Mouse (Mus musculus) gastrocnemius, postnatal 10 days (tissue): ENCODE measurements around the gene Dlgap1. TPM values are rescaled to one million over a fixed set of nuclear protein-coding genes. Genes with fewer than 3 reads are reported as not detected.

Source experiments
- DNase-seq: peaks from one replicate; pipeline ENCODE4 v3.0.0; 2021; ENCODE audit warnings: mixed read lengths
- total RNA-seq, 2 experiments: library from RNA; stranded (reverse); gene quantifications; 2 replicates each; pipeline ENCODE4 v1.2.3; 2021

Gene Dlgap1
- total RNA-seq, 2 experiments from 2014 or later, result 0.78 to 1.4 TPM

- no peak for DNase-seq
Measured at GRCm38 (mm10) chr17:70626925-70627324, 658.1 kb downstream of the Dlgap1 start.

- DNase-seq, result no peak
Measured at GRCm38 (mm10) chr17:70629653-70630378, 660.9 kb downstream of the Dlgap1 start.

DNA sequence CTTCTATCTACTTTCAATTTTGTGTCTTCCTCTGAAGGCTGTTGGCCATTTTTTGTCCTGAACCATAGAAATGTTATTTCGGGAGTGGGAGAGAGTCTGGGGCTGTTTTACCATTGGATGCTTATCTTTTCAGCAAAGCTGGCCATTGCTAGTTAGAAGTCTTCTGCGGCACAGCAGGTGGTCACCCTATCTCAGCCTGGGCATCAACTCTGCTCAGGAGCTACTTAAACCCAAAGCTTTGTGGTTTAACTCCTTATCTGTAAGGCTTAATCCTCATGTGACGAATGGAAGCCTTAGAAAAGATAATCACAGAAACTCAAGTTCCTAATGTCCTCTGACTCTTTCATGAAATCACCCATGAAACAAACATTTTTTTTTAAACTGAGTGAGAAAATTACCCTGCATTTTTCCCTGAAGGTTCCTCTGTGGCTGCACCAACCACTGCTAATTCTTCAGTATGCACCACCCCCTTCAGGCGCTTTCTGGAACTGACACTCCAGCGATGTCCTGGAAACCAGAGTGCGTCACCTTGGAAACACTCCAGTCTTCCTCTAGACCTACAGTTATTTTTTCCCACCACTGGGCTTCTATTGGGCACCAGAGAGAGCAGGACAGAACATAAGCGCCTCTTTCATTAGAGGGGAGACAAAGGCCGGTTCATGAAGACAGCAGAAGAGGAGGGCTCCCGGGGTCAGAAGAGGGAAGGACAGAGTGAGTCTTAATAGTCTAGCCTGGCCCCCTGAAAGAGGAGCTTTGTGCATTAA, 664.5 kb downstream of the Dlgap1 start:
- peak; percentile 79 for DNase-seq

GRCm38 (mm10) chr17:70643211-70643610, 674.3 kb downstream of the Dlgap1 start:
- DNase-seq, result no peak

DNA sequence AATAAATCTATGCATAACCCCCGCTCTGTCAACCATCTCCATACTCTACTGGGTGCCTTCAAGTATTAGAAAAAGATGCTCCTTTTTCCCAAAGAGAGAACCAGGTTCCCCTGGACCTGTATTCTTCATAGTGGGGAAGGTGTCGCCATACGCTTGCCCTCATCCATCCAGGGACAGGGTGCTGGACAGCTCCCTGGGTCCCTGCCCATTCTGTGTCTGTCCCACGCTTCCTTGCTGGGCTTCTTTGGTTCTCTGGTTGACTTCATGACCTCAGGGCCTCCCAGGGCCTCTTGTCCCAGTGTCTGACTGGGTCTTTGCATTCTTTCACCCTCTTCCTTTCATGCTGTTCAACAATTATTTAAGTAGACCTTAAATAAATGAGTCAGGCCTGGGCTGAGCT, 677.8 kb downstream of the Dlgap1 start:
- no peak for DNase-seq

GRCm38 (mm10) chr17:70661382-70661781, 692.5 kb downstream of the Dlgap1 start:
- no peak for DNase-seq

DNA sequence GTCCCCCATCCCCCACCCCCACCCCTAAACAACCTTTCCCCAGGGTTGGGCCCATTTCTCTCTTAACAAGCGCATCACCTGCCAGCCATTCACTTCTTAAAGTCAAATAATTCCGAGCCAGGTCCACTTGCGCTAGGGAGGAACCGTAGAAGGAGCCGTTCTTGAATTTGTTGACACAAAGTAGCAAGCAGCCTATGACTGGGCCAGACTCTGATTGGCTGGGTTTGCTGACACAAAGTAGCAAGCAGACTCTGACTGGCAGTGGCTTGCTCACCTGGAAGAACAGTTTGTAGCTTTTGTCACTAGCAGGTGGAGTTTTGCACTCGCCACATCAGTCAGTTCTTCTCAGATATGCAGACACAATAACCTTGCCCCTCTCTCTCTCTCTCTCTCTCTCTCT, 695.1 kb downstream of the Dlgap1 start:
- DNase-seq, result no peak

DNA sequence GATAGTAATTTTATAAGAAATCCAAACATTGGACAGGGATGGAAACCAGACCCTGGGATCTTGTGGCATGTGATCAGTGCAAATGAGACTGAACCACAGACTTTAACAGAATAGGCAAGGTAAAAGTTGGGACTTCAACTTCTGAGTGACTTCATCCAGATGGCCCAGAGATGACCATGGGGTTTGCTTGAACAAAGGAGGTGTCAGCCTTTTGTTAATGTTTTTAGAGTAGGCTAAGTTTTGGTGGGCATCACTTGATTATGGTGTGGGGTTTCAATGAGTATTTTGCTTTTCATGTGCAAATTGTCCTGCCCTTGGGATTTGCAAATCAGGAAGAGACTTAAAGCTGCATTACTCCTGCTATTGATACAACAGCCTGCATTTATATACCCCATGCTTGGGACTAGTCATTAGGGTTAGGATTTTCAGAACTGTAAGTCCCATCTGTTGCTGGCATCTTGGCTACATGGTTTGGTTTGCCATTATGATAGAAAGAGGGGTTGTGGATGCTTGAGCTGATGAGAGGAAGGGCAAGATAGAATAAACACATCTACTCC, 695.7 kb downstream of the Dlgap1 start:
- DNase-seq, result no peak

- no peak for DNase-seq
Measured at GRCm38 (mm10) chr17:70673985-70674384, 705.1 kb downstream of the Dlgap1 start.

- DNase-seq, result no peak
Measured at GRCm38 (mm10) chr17:70676522-70676921, 707.6 kb downstream of the Dlgap1 start.

GRCm38 (mm10) chr17:70683561-70684167, 714.8 kb downstream of the Dlgap1 start:
- DNase-seq, result peak; percentile 86

GRCm38 (mm10) chr17:70690174-70690573, 721.3 kb downstream of the Dlgap1 start:
- DNase-seq, result no peak

DNA sequence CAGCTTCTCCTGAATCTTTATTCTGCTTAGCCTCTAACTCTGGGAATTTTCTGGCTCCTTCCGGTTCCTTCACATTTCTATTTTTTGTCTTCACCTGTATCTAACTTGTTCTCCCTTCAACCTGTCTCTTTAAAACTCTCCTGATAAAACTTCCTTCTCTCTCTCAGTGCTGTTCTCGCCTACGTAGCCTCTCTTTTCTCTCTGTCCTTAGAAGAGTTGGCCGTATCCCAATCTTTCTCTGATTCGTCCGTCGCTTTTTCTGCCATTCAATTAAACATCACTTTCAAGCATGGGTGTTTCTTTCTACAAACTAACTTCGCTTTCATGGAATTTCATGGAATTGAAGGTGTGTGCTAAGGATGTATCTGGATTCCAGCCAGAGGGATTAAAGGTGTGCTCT, 721.7 kb downstream of the Dlgap1 start:
- no peak for DNase-seq

DNA sequence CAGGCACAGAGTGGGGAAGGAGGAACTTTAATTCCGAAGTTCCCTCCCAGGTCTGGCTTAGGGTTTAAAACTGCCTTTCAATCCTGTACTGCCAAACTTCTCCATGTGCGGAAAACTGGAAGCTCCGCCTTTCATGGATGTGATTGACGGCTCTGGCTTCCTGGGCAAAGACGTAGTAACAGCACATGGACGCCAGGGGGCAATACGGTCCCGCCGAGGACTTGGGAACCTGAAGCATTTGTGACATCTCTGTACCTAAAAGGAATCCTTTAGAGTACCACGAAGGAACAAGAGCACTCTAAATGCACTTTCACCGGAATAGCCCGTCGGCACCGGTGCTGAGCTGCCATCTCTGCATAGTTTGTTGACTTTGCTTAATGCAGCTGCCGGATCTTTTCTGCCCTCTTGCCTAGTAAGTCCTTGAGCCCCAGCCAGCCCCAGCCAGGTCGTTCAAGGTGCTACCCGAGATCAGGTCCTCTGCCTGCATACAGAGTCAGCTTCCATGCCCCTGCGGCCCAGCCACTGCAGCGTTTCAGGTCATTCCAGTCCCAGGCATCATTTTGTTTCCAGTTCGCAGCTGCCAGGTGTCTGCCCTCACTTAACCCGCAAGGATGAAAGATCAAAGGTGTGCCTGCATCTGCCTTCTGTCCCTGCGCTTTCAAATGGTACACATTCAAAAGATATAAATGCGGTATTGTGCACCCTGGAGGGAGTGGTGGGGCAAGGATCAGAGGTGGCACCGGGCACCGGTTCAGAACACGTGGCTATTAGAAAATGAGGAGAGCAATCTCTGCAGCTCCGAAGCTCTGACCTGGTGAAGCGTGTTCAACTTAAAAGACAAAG, 738.3 kb downstream of the Dlgap1 start:
- DNase-seq, result peak; percentile 81

GRCm38 (mm10) chr17:70707819-70708140, 738.9 kb downstream of the Dlgap1 start:
- no peak for DNase-seq

DNA sequence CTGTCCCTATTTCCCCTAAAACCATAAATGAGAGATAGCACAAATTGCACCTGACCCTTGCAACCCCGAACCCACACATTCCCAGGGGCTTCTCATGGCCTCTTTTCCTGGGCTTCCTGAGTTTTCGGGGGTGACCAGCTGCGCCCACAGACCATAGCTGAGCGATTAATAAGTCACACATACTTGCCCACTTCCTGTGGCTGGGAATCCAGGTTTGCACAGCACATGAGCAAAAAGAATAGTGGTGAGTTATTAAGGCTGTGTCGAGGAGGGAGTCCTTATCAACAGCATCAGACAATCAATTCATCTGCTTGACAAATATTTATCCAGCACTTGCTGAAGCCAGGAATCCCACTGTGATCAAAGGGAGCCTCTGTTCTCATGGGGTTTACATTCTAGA, 740.7 kb downstream of the Dlgap1 start:
- no peak for DNase-seq

DNA sequence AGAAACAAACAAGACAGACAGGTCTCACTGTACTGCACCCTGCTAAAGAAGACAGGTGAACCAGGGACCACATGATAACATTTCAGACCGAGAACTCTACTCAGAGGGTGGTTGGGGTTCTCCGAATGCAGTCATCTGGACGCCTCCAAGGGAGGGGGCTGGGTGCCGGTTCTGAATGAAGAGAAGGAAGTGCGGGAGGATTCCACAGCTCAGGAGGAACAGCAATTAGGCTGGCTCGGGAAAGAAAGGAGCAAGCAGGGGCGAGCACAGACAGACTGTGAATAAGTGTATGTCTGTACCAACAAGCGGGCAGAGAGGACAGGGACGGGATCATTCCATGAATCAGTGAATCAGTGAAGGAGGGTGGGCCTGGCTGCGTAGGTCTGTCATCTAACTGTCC, 744.6 kb downstream of the Dlgap1 start:
- DNase-seq, result no peak

- no peak for DNase-seq
Measured at GRCm38 (mm10) chr17:70719684-70720324, 750.9 kb downstream of the Dlgap1 start.

DNA sequence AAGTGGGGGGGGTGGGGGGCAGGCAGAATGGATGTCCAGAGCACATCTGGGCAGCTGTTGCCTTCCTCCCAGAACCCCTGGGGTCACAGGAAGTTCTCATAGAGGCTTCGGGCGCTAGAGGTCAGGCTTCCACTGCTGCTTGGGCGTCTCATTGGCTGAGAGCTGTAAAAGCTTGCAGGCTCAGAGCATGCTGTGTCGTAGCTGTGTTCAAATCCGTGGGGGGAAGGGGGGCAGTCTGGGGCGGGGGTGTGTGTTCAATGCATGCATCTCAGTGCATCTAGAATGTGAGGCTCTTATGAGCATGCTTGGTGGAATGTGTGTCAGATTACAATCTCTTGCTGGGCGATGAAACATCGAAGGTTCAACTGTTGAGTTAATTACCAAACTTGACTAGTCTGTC, 751.9 kb downstream of the Dlgap1 start:
- DNase-seq, result no peak

- DNase-seq, result no peak
Measured at GRCm38 (mm10) chr17:70722146-70722545, 753.3 kb downstream of the Dlgap1 start.

GRCm38 (mm10) chr17:70728719-70729281, 759.9 kb downstream of the Dlgap1 start:
- peak; percentile 75 for DNase-seq
